In the genomic region with DNA sequence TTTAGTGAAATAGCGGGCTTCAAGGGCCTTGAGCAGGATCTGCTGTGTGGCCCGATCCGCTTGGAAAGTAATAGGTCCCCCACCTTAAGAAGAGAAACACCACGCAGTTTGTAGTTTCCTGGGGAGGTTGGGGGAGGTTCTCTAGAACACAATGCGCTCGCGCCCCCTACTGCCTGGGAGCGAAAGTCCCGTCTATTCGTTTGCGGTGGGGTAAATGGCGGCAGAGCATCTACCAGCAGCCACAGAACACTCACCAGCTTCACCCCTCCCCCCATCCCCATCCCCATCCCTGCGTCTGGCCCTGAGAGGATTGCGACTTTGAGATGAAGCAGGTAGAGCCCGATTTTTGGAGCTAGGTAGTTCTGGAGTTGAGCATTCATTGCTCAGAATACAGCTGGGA, we compare ENCODE assay signal across 8 mouse cellular contexts. TPM values are rescaled to one million over a fixed set of nuclear protein-coding genes. Genes with fewer than 3 reads are reported as not detected.
DNase-seq lines count a peak whose midpoint lies in the region; ATAC-seq and TF ChIP-seq lines count a peak whose summit lies in the region.

No protein-coding gene starts in this region.

- H3K9me3 ChIP-seq in CH12.LX (replicated peaks; ENCODE audit: low read length), result no peaks in the 10 kb centered on the region
- H3K9me3 ChIP-seq in heart, embryonic 15.5 days (replicated peaks), result no peaks in the 10 kb centered on the region
- H3K9me3 ChIP-seq in lung, embryonic 15.5 days, result no peaks in the 10 kb centered on the region

- WGBS in heart, embryonic 15.5 days, result 3% methylated on average over 15 of the region's 15 CpGs
- under 1% methylated on average over 15 of the region's 15 CpGs for WGBS in lung, embryonic 15.5 days

- TF ChIP-seq RAD21 in CH12.LX (IDR thresholded peaks at IDR 0.05; ENCODE audit: low read depth, low read length), result peak; percentile 92

- dilution Hi-C loops in CH12.LX (cut with MboI; ENCODE audit: extremely low pct_ligation_motif_present, extremely low pct_unique_long_range_greater_than_20kb, low sequenced_read_pairs), result no loop called here

- peaks cover 0 to 9% of the 10 kb centered on the region in 2 experiments for H3K36me3 ChIP-seq in CH12.LX (replicated peaks in 1 of 2; ENCODE audit: control insufficient read depth in 1 of 2, insufficient read depth in 1 of 2, low read length in 1 of 2)
- H3K36me3 ChIP-seq in heart, embryonic 15.5 days, result no peaks in the 10 kb centered on the region
- H3K36me3 ChIP-seq in lung, embryonic 15.5 days, result no peaks in the 10 kb centered on the region

- no peak for TF ChIP-seq EP300 in CH12.LX (IDR thresholded peaks at IDR 0.05; ENCODE audit: low read length)

- H3K27me3 ChIP-seq in CH12.LX (replicated peaks), result no peaks in the 10 kb centered on the region
- no peaks in the 10 kb centered on the region for H3K27me3 ChIP-seq in heart, embryonic 15.5 days
- H3K27me3 ChIP-seq in lung, embryonic 15.5 days, result no peaks in the 10 kb centered on the region

- no peak overlapping the region for H3K4me2 ChIP-seq in CH12.LX (ENCODE audit: insufficient read depth, low read depth, poor library complexity, severe bottlenecking)
- no peak overlapping the region for H3K4me2 ChIP-seq in heart, embryonic 15.5 days
- no peak overlapping the region for H3K4me2 ChIP-seq in lung, embryonic 15.5 days

- no peak overlapping the region for H3K4me3 ChIP-seq in CH12.LX (replicated peaks in 1 of 3; ENCODE audit: low read depth in 2 of 3, low read length in 2 of 3, poor library complexity in 1 of 3)
- H3K4me3 ChIP-seq in bone marrow macrophage, adult 2 months (ENCODE audit: insufficient read depth, low read length), result no peak overlapping the region
- H3K4me3 ChIP-seq in heart, embryonic 15.5 days, result no peak overlapping the region
- H3K4me3 ChIP-seq in lung, embryonic 15.5 days, result no peak overlapping the region

- TF ChIP-seq CTCF in CH12.LX (conservative IDR thresholded peaks at IDR 0.05 in 1 of 2, IDR thresholded peaks at IDR 0.05 in 1 of 2; ENCODE audit: low read depth in 2 of 2, low read length in 2 of 2), result peak; percentile 39 to 98; a peak in 3 of 4 replicates
- peak; percentile 88 for TF ChIP-seq CTCF in bone marrow macrophage, adult 2 months (IDR thresholded peaks at IDR 0.05; ENCODE audit: low read depth, low read length)

- no peak for TF ChIP-seq POLR2A in CH12.LX (IDR thresholded peaks at IDR 0.05; ENCODE audit: low read depth, low read length)
- no peak for TF ChIP-seq POLR2A in bone marrow macrophage, adult 2 months (IDR thresholded peaks at IDR 0.05; ENCODE audit: borderline replicate concordance, low read depth, low read length)

- no peak overlapping the region; the same call in 1 of the 2 replicates for H3K9ac ChIP-seq in CH12.LX (ENCODE audit: insufficient read depth, low read depth)
- no peak overlapping the region for H3K9ac ChIP-seq in heart, embryonic 15.5 days
- H3K9ac ChIP-seq in lung, embryonic 15.5 days, result no peak overlapping the region

- no peak overlapping the region for H3K27ac ChIP-seq in CH12.LX (ENCODE audit: insufficient read depth, low read depth)
- H3K27ac ChIP-seq in bone marrow macrophage, adult 2 months (ENCODE audit: insufficient read depth, low read depth, low read length), result no peak overlapping the region
- H3K27ac ChIP-seq in heart, embryonic 15.5 days, result no peak overlapping the region
- no peak overlapping the region for H3K27ac ChIP-seq in lung, embryonic 15.5 days

- in situ Hi-C loops in CH12.LX (cut with MboI; ENCODE audit: low pct_ligation_motif_present, low pct_unique_long_range_greater_than_20kb, low sequenced_read_pairs), result loop anchor here (5.0 kb wide), 1 partner anchor 109 kb away; no protein-coding TSS in a partner anchor

- H3K79me2 ChIP-seq in CH12.LX (replicated peaks; ENCODE audit: control insufficient read depth, extremely low read depth, insufficient read depth, poor library complexity, severe bottlenecking), result no peaks in the 10 kb centered on the region

- peak; percentile 78 for ATAC-seq in erythroblast, adult 5-6 weeks (replicated peaks; ENCODE audit: low FRiP score, poor library complexity, severe bottlenecking)
- ATAC-seq in heart, embryonic 15.5 days (replicated peaks; ENCODE audit: insufficient number of reproducible peaks, insufficient read depth, low FRiP score, low read depth), result peak; percentile 60
- peak; percentile 53; the same call in 1 of the 2 replicates for ATAC-seq in lung, embryonic 15.5 days (ENCODE audit: borderline replicate concordance, extremely low read depth, low FRiP score, low TSS enrichment)

- H3K4me1 ChIP-seq in CH12.LX (ENCODE audit: control insufficient read depth in 1 of 2, insufficient read depth in 2 of 2), result peaks cover 7 to 21% of the 10 kb centered on the region in 2 experiments
- H3K4me1 ChIP-seq in bone marrow macrophage, adult 2 months (ENCODE audit: control insufficient read depth, insufficient read depth, low read length), result peaks cover 17% of the 10 kb centered on the region
- peaks cover 13% of the 10 kb centered on the region for H3K4me1 ChIP-seq in heart, embryonic 15.5 days (replicated peaks)
- peaks cover 24% of the 10 kb centered on the region for H3K4me1 ChIP-seq in lung, embryonic 15.5 days

- DNase-seq in CH12.LX (ENCODE audit: extremely low read depth), result peak; percentile 90
- peak; percentile 85 to 95 for DNase-seq in kidney, postnatal 36 days
- peak; percentile 71 for DNase-seq in ovary, postnatal 14 days (ENCODE audit: low spot score)
- DNase-seq in thymus, postnatal 10 days (ENCODE audit: low spot score in 2 of 2), result peak; percentile 82 to 95

TF ChIP-seq in CH12.LX, 34 proteins besides CTCF, POLR2A, EP300 and RAD21:
- TF ChIP-seq ZC3H11A (IDR thresholded peaks at IDR 0.05; ENCODE audit: low read depth, low read length) (peak; percentile 93), MAFK (IDR thresholded peaks at IDR 0.05; ENCODE audit: insufficient replicate concordance, low read length) (no peak), USF2 (conservative IDR thresholded peaks at IDR 0.05; ENCODE audit: low read depth, low read length) (no peak), MXI1 (IDR thresholded peaks at IDR 0.05; ENCODE audit: low read depth, low read length) (peak; percentile 43; the same call in 1 of the 2 replicates), TCF12 (IDR thresholded peaks at IDR 0.05; ENCODE audit: low read depth, low read length) (0 out of 2 replicates have a peak, but pooled peaks have one; percentile 32), MAZ (IDR thresholded peaks at IDR 0.05; ENCODE audit: low read depth, low read length) (peak; percentile 81; the same call in 1 of the 2 replicates), IRF4 (IDR thresholded peaks at IDR 0.05; ENCODE audit: low read depth, low read length) (peak; percentile 58), CHD1 (IDR thresholded peaks at IDR 0.05; ENCODE audit: low read depth, low read length) (no peak), HCFC1 (IDR thresholded peaks at IDR 0.05; ENCODE audit: low read depth, low read length) (0 out of 2 replicates have a peak, but pooled peaks have one; percentile 23), CHD2 (IDR thresholded peaks at IDR 0.05; ENCODE audit: low read length) (peak; percentile 61), NRF1 (IDR thresholded peaks at IDR 0.05; ENCODE audit: low read depth, low read length) (0 out of 2 replicates have a peak, but pooled peaks have one; percentile 26), USF1 (IDR thresholded peaks at IDR 0.05; ENCODE audit: low read depth, low read length) (no peak), BHLHE40 (IDR thresholded peaks at IDR 0.05; ENCODE audit: low read depth, low read length) (no peak), GABPA (IDR thresholded peaks at IDR 0.05; ENCODE audit: insufficient replicate concordance, low read depth, low read length) (no peak), MEF2A (IDR thresholded peaks at IDR 0.05; ENCODE audit: borderline replicate concordance, low read depth, low read length) (peak; percentile 50; the same call in 1 of the 2 replicates), JUN (IDR thresholded peaks at IDR 0.05; ENCODE audit: insufficient read depth, low read depth, low read length) (no peak), SMC3 (IDR thresholded peaks at IDR 0.05; ENCODE audit: low read depth, low read length) (peak; percentile 97), ELF1 (IDR thresholded peaks at IDR 0.05; ENCODE audit: low read depth, low read length) (0 out of 2 replicates have a peak, but pooled peaks have one; percentile 22), POLR2AphosphoS2 (IDR thresholded peaks at IDR 0.05; ENCODE audit: low read depth, low read length) (no peak), JUND (conservative IDR thresholded peaks at IDR 0.05; ENCODE audit: low read depth, low read length) (no peak), NELFE (IDR thresholded peaks at IDR 0.05; ENCODE audit: low read depth, low read length) (no peak; the same call in 1 of the 2 replicates)

RNA-seq across cellular contexts. Expression of gene Irf2bpl, which starts 21.8 kb away (rescaled TPM):
- 19.6 and 21.4 TPM in 2 replicates for total RNA-seq in CH12.LX (2012; rRNA removed)
- total RNA-seq in CH12.LX (2014; rRNA removed), result 7.0 and 8.2 TPM in 2 replicates
- polyA plus RNA-seq in CH12.LX (2012; ENCODE audit: insufficient read length, low read depth), result 10.2 and 12.1 TPM in 2 replicates
- 11.4 and 12.0 TPM in 2 replicates for polyA plus RNA-seq in bone marrow macrophage, adult 2 months (2012; ENCODE audit: insufficient read depth, insufficient read length, missing spikeins)
- total RNA-seq in erythroblast, adult 5-6 weeks (2015; ENCODE audit: low replicate concordance), result 0.21 and 0.77 TPM in 2 replicates
- 0.42 TPM in 1 of 2 replicates, not detected in the other for total RNA-seq in erythroblast, adult 5-6 weeks (2017; ENCODE audit: low replicate concordance)
- polyA plus RNA-seq in heart, embryonic 15.5 days (2015; fragmentation: Nextera tagmentation; extraction: Ambion mirVana), result 40.1 and 41.7 TPM in 2 replicates
- polyA plus RNA-seq in lung, embryonic 15.5 days (2015; fragmentation: Nextera tagmentation; extraction: Ambion mirVana), result 49.4 and 50.0 TPM in 2 replicates

RNA-seq across cellular contexts. Expression of gene Cipc, which starts 40.4 kb away (rescaled TPM):
- total RNA-seq in CH12.LX (2012; rRNA removed) (18.7 and 19.6 TPM in 2 replicates), CH12.LX (2014; rRNA removed) (15.7 and 16.7 TPM in 2 replicates)
- polyA plus RNA-seq in CH12.LX (2012; ENCODE audit: insufficient read length, low read depth), result 17.5 and 20.5 TPM in 2 replicates
- polyA plus RNA-seq in bone marrow macrophage, adult 2 months (2012; ENCODE audit: insufficient read depth, insufficient read length, missing spikeins), result 21.3 and 23.0 TPM in 2 replicates
- total RNA-seq in erythroblast, adult 5-6 weeks (2015; ENCODE audit: low replicate concordance), result 4.8 and 7.1 TPM in 2 replicates
- total RNA-seq in erythroblast, adult 5-6 weeks (2017; ENCODE audit: low replicate concordance), result 5.6 and 8.2 TPM in 2 replicates
- 18.7 and 23.4 TPM in 2 replicates for polyA plus RNA-seq in heart, embryonic 15.5 days (2015; fragmentation: Nextera tagmentation; extraction: Ambion mirVana)
- 18.0 and 19.2 TPM in 2 replicates for polyA plus RNA-seq in lung, embryonic 15.5 days (2015; fragmentation: Nextera tagmentation; extraction: Ambion mirVana)
